1 mouse cellular context compared by ENCODE assay signal in the genomic region with DNA sequence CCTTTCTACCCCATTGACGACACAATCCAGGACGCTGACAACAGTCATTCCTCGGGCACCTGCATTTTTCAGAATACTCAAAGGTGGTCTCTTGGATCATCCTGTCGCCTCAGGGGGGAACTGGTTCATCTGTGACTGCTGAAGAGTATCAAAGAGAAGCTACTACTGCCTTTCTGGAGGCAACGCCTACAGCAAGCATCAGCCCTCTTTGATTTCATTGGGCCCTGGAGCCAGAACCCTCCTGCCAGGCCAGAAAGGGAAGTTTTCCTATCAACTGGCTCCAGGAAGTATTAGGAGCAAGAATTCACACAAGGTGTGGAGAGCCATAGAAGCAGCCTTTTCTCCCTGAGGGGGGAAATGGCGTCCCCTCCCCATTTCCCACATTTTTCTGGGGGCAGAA.
TF ChIP-seq lines count a peak whose summit lies in the region.

No protein-coding gene starts in this region.

TF ChIP-seq in MEL, 35 proteins besides CTCF, POLR2A, EP300 and RAD21:
- TF ChIP-seq CHD1 (IDR thresholded peaks at IDR 0.05; ENCODE audit: low read depth, low read length) (no peak), MAFK (IDR thresholded peaks at IDR 0.05; ENCODE audit: borderline replicate concordance, low read depth, low read length) (no peak), SIN3A (IDR thresholded peaks at IDR 0.05; ENCODE audit: low read length) (peak; percentile 28), BHLHE40 (IDR thresholded peaks at IDR 0.05; ENCODE audit: borderline replicate concordance, low read depth, low read length) (no peak), CHD2 (IDR thresholded peaks at IDR 0.05; ENCODE audit: low read length) (no peak)
